Mouse (Mus musculus) C2C12 (cell line): Measurements from ENCODE around the gene Fsd1l. TPM values are rescaled to one million over a fixed set of nuclear protein-coding genes. Genes with fewer than 3 reads are reported as not detected.

ENCODE experiments used
- H3K27me3 ChIP-seq: one replicate; pipeline ENCODE4 v1.6.1; 2011; ENCODE audit not compliant: control insufficient read depth, insufficient read depth, insufficient read length
- H3K36me3 ChIP-seq: one replicate; pipeline ENCODE4 v1.6.1; 2011; ENCODE audit not compliant: control insufficient read depth, insufficient read depth
- H3K4me3 ChIP-seq: one replicate; pipeline ENCODE4 v1.5.1; 2011; ENCODE audit warnings: mild to moderate bottlenecking, control low read depth; ENCODE audit not compliant: poor library complexity, insufficient read depth, severe bottlenecking
- H3K79me2 ChIP-seq: one replicate; pipeline ENCODE4 v1.6.1; 2011; ENCODE audit not compliant: control insufficient read depth, insufficient read depth
- H3K79me3 ChIP-seq: one replicate; pipeline ENCODE4 v1.6.1; 2011; ENCODE audit warnings: low read depth, control low read depth
- H3ac ChIP-seq: one replicate; pipeline ENCODE3; 2011; ENCODE audit warnings: low read depth; ENCODE audit not compliant: control insufficient read depth, insufficient read length
- CEBPB ChIP-seq: IDR thresholded peaks from one replicate; pipeline ENCODE4 v1.6.1; 2011; ENCODE audit warnings: low read depth, mild to moderate bottlenecking, control low read depth, moderate library complexity
- CTCF ChIP-seq: IDR thresholded peaks from one replicate; pipeline ENCODE4 v1.5.1; 2011; ENCODE audit not compliant: control insufficient read depth, insufficient read depth, insufficient read length
- FOSL1 ChIP-seq: IDR thresholded peaks from one replicate; pipeline ENCODE4 v1.8.0; 2011; ENCODE audit warnings: mild to moderate bottlenecking, low read length; ENCODE audit not compliant: poor library complexity, insufficient read depth, severe bottlenecking
- MAX ChIP-seq: IDR thresholded peaks from one replicate; pipeline ENCODE4 v1.6.1; 2011; ENCODE audit warnings: mild to moderate bottlenecking, control low read depth
- MYOD1 ChIP-seq: IDR thresholded peaks from one replicate; pipeline ENCODE4 v1.6.1; 2011; ENCODE audit warnings: low read depth; ENCODE audit not compliant: control insufficient read depth, insufficient read length
- MYOG ChIP-seq: IDR thresholded peaks from one replicate; pipeline ENCODE4 v1.6.1; 2011; ENCODE audit not compliant: control insufficient read depth, insufficient read length; ENCODE audit errors: extremely low read depth
- USF1 ChIP-seq: IDR thresholded peaks from one replicate; pipeline ENCODE4 v1.6.1; 2011; ENCODE audit warnings: low read depth, mild to moderate bottlenecking, control low read depth, moderate library complexity
- polyA plus RNA-seq: library from polyadenylated mRNA; unstranded; fragments of >200 nt; fragmentation: generic; extraction: Trizol; gene quantifications from one replicate; pipeline ENCODE4 v1.2.1, GENCODE M21; 2012; ENCODE audit warnings: missing spikeins

The Fsd1l gene
- polyA plus RNA-seq, 1 experiment = 0.29 TPM

DNA sequence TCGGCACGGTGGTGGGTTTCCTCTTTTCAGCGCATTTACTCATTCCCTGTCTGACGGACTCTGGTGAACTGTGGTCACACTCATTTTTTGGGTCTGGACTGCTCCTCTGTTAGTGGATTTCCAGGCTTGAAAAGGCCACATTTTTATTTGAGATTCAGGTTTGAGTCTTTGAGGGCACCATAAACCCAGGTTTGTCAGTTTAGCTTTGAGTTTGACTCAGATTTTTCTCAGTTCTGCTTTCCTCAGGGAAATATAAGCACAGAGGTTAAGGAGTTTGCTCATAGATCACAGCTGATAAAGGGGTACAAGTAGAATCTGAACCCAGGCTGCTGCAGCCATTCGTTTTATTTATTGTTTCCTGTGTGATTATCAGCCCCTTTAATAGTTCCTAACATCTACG is 10.2 kb upstream of the Fsd1l start:
- Histone ChIP-seq H3ac (no peak overlapping the region), H3K36me3 (no peaks in the 10 kb centered on the region), H3K79me3 (no peaks in the 10 kb centered on the region), H3K4me3 (no peak overlapping the region), H3K79me2 (no peaks in the 10 kb centered on the region), H3K27me3 (no peaks in the 10 kb centered on the region)
- TF ChIP-seq MYOG (no peak), CEBPB (no peak), FOSL1 (no peak), MYOD1 (no peak), CTCF (no peak), USF1 (no peak), MAX (no peak)

DNA sequence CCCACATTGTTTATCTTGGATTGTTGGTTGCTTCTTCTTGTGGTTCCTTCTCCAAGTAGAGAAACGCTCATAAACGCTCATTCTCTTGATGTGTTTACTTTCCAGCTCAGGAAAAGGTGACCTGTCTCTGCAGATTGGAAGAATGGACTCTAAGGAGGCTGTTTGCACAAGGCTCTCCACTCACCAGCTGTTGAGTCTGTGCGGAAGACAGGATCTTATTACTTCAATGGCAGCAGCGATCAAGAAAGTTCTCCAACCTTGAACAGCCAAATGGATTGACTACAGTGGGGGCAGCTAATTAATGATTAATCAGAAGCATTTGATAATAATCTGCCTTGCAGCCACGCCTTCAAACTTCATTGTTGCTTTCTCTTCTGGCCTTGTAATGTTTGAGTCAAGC is 9.8 kb upstream of the Fsd1l start:
- H3K4me3 ChIP-seq = no peak overlapping the region
- no peak for TF ChIP-seq CTCF
- TF ChIP-seq MAX = no peak
- no peak for TF ChIP-seq USF1
- no peak for TF ChIP-seq MYOG
- no peak for TF ChIP-seq CEBPB
- TF ChIP-seq FOSL1 = no peak
- no peak for TF ChIP-seq MYOD1
- no peaks in the 10 kb centered on the region for H3K36me3 ChIP-seq
- H3K79me2 ChIP-seq = no peaks in the 10 kb centered on the region
- H3K79me3 ChIP-seq = no peaks in the 10 kb centered on the region
- no peaks in the 10 kb centered on the region for H3K27me3 ChIP-seq
- H3ac ChIP-seq = no peak overlapping the region

DNA sequence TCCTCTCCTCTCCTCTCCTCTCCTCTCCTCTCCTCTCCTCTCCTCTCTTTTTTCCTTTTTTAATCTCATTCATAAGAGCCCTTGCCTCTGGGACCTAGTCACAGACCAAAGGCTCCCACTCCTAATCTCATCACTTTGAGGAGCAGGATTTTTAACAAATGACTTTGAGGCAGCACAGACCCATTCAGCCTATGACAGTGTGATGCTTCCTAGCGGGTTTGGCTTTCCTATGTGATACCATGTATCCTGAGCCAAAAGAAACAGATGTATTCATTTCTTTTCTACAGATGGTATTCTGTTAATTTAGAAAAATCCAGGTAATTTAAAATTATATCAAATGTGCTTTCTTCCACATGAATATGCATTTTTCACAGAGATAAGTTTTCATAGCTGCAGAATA is 7.6 kb upstream of the Fsd1l start:
- Histone ChIP-seq H3K27me3 (no peaks in the 10 kb centered on the region), H3K36me3 (no peaks in the 10 kb centered on the region), H3ac (no peak overlapping the region), H3K79me2 (no peaks in the 10 kb centered on the region), H3K4me3 (no peak overlapping the region), H3K79me3 (no peaks in the 10 kb centered on the region)
- no peak for TF ChIP-seq CEBPB
- TF ChIP-seq MAX = no peak
- no peak for TF ChIP-seq FOSL1
- TF ChIP-seq MYOG = no peak
- TF ChIP-seq MYOD1 = no peak
- TF ChIP-seq USF1 = no peak
- no peak for TF ChIP-seq CTCF

GRCm38 (mm10) chr4:53624816-53625215 is 6.5 kb upstream of the Fsd1l start:
- TF ChIP-seq MAX (no peak), CEBPB (no peak), MYOD1 (no peak), CTCF (no peak), FOSL1 (no peak), USF1 (no peak), MYOG (no peak)
- Histone ChIP-seq H3ac (no peak overlapping the region), H3K36me3 (no peaks in the 10 kb centered on the region), H3K27me3 (no peaks in the 10 kb centered on the region), H3K79me2 (no peaks in the 10 kb centered on the region), H3K79me3 (no peaks in the 10 kb centered on the region), H3K4me3 (no peak overlapping the region)

- Histone ChIP-seq H3K4me3 (no peak overlapping the region), H3K79me2 (no peaks in the 10 kb centered on the region), H3K27me3 (no peaks in the 10 kb centered on the region), H3K79me3 (no peaks in the 10 kb centered on the region), H3ac (no peak overlapping the region), H3K36me3 (no peaks in the 10 kb centered on the region)
- TF ChIP-seq CTCF (no peak), MYOG (no peak), CEBPB (no peak), FOSL1 (no peak), MYOD1 (no peak), USF1 (no peak), MAX (no peak)
Observed at GRCm38 (mm10) chr4:53625263-53625662, 6.0 kb upstream of the Fsd1l start.

GRCm38 (mm10) chr4:53628924-53629323 is 2.3 kb upstream of the Fsd1l start:
- Histone ChIP-seq H3ac (no peak overlapping the region), H3K79me2 (peaks cover 15% of the 10 kb centered on the region), H3K36me3 (no peaks in the 10 kb centered on the region), H3K27me3 (no peaks in the 10 kb centered on the region), H3K79me3 (peaks cover 2% of the 10 kb centered on the region), H3K4me3 (no peak overlapping the region)
- TF ChIP-seq CTCF (no peak), MAX (no peak), CEBPB (no peak), USF1 (no peak), MYOG (no peak), MYOD1 (no peak)
